Mouse (Mus musculus): ENCODE data around the gene Znrf3.

The Znrf3 gene

GRCm38 (mm10) chr11:5390969-5391831 lies 53.4 kb downstream of the Znrf3 start:
- no peak for DNase-seq

GRCm38 (mm10) chr11:5382652-5383051 lies 62.0 kb downstream of the Znrf3 start:
- DNase-seq = no peak

GRCm38 (mm10) chr11:5381226-5381625 lies 63.4 kb downstream of the Znrf3 start:
- DNase-seq = peak; percentile 29

DNA sequence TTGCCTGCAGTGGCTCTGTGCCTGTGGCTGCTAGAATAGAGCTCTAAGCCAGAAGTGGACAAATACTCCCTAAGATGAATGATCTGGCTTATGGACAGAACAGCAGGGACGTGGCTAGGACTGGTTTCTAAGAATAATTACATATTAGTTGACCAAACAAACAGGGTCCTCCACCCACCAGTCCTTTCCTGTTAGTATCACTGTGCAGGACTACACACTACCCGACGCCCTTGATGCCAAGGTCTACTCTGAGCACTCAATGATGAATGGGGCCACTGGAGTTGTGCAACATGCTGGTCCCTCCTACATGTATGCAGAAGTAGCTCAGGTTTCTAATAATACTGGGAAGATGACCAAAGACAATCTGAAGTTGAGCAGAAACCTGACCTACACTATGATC lies 64.4 kb downstream of the Znrf3 start:
- peak; percentile 16 for DNase-seq

DNA sequence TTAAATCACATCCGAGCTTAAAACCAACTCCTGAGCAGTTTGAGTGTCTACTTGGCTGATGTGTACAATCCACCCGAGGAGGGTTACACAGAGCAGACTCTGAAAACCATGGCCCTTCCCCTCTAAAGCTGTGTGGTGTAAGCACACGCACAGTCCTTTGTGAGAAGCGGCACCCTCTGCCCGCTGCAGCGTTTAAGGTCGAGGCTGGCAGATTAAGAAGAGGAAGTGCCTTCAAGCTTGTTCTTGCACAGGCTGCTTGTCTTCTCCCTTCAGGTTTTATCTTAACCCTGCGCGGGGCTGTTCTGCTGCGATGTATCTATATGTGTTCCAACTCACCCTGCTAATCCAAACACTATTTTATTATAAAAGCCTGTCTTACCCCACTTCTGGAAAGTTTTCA lies 75.5 kb downstream of the Znrf3 start:
- DNase-seq = no peak

DNA sequence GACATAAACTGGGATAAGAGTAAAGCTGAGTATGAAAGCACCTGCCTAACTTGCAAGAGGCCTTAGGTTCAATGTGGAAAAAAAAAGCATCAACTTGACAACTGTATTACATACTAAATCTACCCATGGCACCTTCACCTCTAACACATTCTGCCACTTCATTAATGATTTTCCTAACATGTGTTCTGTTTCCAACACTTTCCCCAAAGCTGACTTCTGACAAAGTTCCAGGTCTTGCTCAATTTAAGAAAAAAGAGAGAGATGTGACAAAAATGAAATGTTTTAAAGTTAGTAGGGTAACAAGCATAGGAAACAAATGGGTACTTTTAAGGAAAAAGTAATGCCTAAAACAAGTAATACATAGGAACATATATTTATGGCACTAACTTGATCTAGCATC lies 76.2 kb downstream of the Znrf3 start:
- no peak for DNase-seq

GRCm38 (mm10) chr11:5355266-5355764 lies 89.3 kb downstream of the Znrf3 start:
- no peak for DNase-seq

- DNase-seq = no peak
These were observed 89.9 kb downstream of the Znrf3 start for GRCm38 (mm10) chr11:5354753-5355152.

- DNase-seq = no peak
These were observed 91.6 kb downstream of the Znrf3 start for GRCm38 (mm10) chr11:5353032-5353431.

- no peak for DNase-seq
These were observed 95.2 kb downstream of the Znrf3 start for GRCm38 (mm10) chr11:5349483-5349882.

DNA sequence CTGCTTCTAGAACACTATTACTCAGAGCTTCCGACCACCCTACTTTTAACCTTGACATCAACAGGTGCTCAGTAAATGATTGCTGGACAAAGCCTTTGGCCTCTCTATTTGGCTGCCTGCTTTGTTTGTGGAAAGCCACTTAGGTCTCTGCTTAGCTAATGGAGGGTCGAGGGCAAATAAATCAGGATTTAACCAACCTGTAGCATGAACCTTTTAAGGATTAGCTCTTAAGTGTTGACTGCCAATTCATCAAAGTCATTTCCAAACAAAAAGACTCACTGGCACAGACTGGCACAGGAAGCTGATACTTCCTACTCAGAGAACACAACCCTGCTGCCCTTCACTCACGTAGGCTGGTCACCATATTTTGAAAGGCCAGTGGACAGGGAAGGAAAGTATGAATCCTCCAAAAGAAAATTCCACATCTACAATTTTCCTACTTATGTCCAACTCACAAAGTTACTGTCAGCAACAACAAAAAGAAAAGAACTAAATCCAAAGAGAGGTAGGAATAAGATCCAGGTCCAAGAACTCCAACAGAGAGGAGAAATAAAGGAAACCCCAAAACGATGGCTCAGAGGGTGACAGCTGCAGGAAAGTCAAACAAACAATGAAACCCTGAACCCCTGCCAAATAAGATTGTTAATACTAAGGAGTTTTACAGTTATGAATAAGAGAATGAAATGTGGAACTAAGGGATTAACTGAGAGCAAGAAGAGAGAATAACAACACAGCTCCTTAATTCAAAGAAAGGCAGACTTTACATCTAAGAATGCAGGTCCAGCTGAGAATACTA lies 97.6 kb downstream of the Znrf3 start:
- peak; percentile 51 for DNase-seq

GRCm38 (mm10) chr11:5343748-5344147 lies 100.9 kb downstream of the Znrf3 start:
- DNase-seq = no peak

- no peak for DNase-seq
These were observed 104.9 kb downstream of the Znrf3 start for GRCm38 (mm10) chr11:5339732-5340131.

DNA sequence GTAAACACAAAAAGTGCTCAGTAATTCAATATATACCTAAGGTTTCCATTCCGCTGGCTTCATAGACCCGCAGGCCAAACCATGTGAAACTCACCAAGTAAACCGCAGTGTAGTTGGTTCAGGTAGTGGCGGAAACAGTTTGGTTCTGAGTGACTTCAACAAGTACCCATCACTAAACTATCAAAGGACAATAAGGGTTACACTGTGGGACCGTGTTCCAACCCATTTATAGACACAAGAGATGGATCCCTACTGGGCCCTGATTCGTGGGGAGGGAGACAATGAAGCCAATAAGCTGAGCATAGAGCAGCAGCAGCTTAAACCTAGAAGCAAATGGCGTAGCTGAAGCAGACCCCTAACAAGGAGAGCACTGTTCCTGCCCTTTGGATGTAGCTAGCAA lies 107.8 kb downstream of the Znrf3 start:
- no peak for DNase-seq

GRCm38 (mm10) chr11:5336269-5336668 lies 108.4 kb downstream of the Znrf3 start:
- no peak for DNase-seq

DNA sequence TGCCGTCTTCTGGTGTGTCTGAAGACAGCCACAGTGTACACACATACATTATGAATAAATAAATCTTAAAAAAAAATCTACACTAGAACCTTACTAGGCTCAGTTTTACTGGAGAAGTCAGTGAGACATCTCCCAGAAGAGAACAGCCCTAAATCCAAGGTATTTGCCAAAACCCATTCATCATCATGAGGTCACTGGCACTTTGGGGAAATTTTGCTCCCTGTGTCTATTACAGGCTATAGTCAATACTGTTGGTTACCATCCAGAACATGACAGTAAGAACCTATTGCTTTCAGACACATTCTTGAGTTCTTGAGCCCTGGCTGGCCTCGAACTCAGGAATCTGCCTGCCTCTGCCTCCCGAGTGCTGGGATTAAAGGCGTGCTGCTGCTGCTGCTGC lies 113.8 kb downstream of the Znrf3 start:
- no peak for DNase-seq

- no peak for DNase-seq
These were observed 117.0 kb downstream of the Znrf3 start for GRCm38 (mm10) chr11:5327693-5328092.

DNA sequence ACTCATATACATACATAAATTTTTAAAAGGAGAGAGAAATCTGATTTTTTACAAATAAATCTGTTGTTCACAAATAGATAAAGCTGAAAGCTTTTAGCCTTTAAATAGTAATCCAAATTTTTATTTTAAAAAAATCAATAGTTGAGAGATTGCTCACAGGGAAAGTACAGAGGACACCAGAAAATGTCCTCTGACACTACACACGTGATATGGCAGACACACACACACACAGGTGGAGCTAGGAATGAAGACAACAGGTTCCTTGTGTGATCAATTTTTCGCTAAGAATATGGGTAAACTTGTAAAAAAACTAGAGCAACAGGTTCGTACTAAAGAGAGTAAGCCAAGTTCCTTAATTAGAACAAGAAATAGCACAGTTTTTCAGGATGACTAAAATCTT lies 118.4 kb downstream of the Znrf3 start:
- DNase-seq = no peak

- DNase-seq = no peak
These were observed 119.4 kb downstream of the Znrf3 start for GRCm38 (mm10) chr11:5325217-5325616.

GRCm38 (mm10) chr11:5324296-5324695 lies 120.4 kb downstream of the Znrf3 start:
- no peak for DNase-seq

DNA sequence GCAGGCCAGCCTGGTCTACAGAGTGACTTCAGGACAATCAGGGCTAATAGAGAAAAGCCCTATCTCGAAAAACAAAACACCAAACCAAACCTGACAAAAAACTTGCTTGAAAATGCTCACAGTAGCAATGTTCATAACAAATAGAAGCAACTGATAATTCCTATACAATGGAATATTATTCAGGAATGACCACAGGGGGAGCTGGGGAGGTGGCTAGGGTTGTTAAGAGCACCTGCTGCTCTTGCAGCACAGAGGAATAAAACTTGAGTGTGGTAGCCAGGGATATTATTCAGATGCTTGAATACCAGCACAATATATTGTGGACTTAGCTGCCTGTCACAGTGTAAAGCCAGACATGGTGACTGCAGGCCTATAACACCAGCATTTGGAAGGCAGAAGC lies 123.0 kb downstream of the Znrf3 start:
- DNase-seq = no peak

DNA sequence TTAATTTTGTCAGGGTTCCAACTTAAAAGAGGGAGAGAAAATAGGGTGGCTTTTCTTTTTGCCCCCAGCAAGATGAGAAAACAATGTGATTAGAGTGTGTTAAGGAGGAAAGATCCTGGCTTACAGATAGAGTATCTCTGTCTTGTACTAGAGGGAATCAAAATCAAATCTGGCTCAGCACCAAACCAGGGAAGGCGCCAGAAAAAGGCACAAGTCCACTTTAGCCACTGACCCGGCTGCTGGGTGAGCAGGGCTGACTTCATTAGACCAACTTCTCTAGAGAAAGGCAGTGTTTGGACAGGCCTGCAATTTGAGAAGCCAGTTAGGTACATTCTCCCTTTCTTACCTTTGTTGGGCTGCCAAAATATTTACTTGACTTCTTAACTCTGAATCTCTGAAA lies 125.7 kb downstream of the Znrf3 start:
- DNase-seq = no peak

- DNase-seq = no peak
These were observed 126.4 kb downstream of the Znrf3 start for GRCm38 (mm10) chr11:5318035-5318775.

Data from kidney, adult 11 months (tissue).